Mouse (Mus musculus) right cerebral cortex, postnatal 25 days (tissue): ENCODE measurements around the gene Trpm4.
A peak's percentile ranks its signal among the peaks of the same experiment; 100 is the strongest.

Experiments
- DNase-seq: peaks from one replicate; pipeline ENCODE4 v3.0.0; 2022

The Trpm4 gene

DNA sequence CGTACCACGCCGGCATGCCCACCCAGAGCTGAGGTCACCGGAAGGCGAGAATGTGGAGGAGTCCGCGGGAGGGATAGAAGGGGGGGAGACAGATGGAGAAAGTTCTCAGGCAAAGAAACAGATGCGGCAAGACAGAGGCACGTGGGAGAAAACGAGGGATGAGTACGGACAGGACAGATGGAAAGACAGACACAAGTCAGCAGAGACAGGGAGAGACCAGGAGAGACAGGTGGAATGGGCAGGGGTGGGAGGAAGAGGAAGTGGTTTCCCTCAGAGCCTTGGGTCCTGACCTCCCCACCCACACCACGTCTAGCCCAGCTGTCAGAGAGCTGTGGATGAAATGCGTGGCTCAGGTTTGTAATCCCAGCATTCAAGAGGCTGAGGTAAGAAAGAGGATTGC lies 13.3 kb upstream of the Trpm4 start:
- peak; percentile 25 for DNase-seq

DNA sequence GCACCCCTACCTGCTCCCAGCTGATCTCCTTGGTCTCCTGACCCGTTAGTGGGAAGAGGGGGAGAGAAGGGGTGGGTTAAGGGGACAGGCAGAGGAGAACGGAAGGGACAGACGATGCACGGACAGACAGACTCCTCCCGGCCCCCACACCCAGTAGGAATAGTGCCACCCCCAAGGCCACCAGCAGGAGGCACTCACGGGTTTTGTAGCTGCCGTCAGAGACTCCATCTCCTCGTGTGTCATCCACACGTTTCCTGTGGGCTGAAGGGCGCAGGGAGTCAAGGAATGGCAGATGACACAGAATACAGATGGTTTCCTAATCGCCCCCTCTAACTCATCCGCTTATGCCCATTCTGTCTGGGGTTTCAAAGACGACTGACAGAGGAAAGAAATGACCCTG lies 10.0 kb upstream of the Trpm4 start:
- DNase-seq: no peak

DNA sequence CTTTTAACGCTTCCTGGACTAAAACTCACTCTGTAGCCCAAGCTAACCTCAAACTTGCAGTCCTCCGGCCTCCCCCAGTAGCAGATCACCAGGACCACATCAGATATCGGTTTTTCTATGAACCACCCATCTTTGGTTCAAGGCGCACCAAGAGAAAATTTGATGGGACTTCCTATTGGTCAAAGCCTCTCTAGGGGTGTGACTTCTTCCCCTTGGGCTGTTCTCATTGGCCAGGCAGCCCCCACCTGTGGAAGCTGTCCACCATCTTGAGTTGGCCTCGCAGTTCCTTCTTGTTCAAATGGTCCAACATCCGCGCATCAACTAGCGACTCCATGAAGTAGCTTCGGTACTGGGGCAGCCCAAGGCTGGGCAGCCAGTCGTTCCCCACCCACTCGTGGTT lies 8.5 kb upstream of the Trpm4 start:
- DNase-seq: no peak

DNA sequence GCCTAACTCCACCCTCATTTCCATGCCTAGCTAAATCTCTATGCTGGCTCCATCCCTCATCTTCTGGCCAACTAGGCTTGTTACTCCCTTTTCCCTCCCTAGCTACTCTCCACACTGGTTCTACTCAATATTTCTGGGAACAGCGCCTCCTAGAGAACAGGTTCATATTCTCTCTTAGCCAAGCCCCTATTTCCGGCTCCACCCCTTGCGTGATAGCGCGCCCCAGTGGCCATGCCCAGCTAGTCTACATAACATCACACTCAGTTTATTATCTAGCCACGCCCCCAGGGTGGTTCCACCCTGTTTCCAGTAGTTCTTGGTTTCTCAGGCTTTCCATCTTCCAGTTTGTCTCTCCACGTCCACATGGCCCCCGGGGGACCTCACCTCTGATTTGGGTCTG lies 7.7 kb upstream of the Trpm4 start:
- peak; percentile 72 for DNase-seq

DNA sequence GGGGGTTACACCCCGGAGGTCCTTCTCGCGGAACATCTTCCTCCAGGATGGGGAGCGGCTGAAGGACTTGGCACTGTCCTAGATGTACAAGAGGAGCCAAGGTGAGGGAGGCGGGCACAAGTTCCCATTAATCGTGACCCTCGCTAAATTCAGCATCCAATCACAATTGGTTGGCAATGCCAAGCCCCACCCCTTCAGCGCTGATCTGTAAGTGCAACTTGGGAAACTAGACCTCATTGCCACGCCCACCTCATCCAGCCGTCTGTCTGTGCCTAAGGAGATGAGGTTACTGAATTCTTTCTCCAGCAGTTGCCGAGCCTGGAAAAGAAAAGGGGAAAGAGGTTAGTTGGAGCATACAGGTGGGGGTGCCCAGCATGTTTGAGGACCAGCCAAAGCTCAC lies 7.1 kb upstream of the Trpm4 start:
- no peak for DNase-seq

DNA sequence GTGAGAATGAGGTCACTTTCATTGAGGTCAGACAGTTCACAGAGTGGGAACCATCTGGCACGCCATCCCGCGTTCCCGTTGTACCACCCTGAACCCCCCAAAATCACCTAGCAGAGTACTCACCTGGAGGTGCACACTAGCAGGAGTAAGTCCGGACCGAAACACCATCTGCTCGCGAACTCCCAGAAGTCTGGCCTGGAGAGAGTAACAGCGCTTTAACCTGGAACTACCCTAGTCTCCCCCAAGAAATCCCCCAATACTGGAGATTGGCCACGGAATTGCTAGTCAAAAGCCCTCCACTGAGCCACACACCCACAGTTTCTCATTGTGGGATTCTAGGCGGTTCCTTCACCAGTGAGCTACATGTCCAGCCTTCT lies 6.5 kb upstream of the Trpm4 start:
- no peak for DNase-seq

DNA sequence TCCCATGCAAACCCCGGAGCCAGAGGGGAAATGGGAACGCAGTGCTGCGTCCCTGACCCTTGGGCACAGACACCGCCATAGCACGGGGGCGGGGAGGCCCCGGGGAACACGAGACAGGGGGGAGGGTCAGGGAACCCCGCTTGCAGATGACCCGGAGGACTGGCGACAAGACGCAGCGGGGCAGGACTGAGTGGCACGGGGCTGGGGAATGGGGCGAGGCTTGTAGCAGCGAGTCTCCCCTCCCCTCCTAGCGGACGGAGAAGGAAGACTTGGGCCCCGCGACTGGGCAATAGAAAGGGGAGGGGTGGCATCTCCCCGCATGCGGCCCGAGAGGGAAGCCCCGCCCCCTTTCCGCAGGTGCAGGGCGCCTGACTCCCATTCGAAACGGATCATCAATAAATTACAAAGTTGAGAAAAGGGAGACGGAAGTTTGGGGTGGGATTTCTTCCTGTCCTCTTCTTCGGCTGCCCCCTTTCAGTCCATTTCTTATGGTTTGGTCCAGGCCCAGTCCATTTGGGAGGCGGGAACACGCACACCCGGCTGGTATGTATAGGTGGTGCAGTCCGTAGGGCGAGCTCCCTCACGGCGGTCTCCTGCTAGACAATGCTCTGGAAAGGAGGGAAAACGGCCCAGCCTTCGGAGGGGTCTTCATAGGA lies 6.0 kb upstream of the Trpm4 start:
- peak; percentile 51 for DNase-seq

DNA sequence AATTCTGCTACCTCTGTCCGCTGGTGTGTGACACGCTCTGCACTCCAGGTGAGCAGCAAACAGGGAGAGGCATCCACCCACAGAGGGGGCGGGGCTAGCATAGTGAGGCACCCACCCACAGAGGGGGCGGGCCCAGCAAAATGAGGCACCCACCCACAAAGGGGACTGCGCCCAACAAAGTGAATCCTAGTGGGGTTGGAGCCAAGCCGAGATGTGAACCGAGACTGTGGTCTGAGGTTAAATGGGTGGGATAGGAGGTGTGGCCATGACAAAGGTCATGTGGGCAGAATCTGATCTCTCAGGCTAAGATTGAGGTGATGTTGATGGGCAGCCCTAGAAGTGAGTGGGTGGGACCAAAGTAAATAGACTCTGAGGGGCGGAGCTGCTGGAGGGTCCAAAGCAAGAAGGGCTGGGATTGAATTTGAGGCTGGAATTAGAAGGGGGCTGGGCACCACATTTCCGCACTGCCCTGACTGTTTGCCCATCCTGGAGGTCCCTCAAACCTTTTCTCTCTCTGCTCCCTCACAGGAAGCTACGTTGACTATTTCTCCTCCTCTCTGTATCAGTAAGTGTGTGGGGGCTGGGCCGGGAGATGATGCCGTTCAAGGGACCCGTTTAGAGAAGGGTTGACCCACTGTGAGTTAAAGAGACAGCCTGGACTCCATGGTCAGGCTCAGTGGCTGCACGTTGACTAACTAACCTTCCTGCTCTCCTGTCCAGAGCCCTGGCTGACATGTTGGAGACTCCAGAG lies 4.8 kb upstream of the Trpm4 start:
- peak; percentile 14 for DNase-seq

DNA sequence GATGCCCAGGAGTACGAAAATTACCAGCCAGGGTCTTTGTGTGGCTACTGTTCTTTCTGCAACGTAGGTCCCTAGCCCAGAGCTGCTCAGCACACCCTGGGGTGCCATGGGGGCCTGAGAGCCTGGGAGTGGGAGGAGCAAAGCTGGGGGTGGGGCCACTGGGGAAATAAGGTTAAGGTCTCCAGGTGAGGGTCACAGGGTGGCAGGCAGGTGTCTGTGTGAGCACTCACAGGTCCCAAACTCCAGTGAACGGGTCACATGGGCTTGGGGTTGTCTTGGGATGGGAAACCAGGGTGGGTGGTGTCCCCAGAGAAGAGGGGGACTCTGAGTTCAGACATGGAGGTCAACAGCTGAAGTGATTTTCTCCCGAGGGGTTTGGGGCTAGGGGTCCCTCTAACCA lies 3.9 kb upstream of the Trpm4 start:
- no peak for DNase-seq

DNA sequence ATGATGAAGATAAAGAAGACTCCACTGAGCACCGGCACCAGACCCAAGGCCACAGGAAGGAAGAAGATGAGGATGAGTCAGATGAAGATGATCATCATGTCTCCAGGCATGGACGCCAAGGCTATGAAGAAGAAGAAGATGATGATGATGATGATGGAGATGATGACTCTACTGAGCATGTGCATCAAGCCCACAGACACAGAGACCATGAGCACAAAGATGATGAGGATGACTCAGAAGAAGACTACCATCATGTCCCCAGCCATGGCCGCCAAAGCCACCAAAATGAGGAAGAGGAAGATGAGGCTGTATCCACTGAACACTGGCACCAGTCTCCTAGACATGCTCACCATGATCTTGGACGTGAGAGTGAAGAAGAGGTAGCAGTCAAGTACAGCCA lies 2.7 kb upstream of the Trpm4 start:
- DNase-seq: no peak

DNA sequence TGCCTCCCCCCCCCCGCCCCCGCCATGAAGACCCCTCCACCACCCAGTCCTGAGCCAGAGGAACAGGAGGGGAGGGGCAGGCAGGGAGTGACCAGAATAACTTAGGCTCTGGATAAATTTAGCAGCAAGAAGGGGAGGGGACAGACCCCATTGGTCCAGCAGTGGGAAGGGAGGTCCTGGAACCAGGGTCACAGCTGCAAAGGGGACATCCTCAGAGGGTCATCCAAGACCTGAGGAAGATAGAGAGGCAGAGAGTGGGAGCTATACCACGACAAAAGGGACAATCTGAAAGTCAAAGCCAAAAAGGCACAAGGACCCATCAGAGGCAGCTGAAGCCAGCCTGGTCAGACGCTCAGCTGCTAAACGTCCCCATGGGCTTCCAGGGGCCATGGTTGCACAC lies 1.5 kb upstream of the Trpm4 start, which contains the start of gene Hrc:
TSS of gene Hrc (plus strand) at position 235 of the 400 bp plus-strand sequence.
- no peak for DNase-seq

DNA sequence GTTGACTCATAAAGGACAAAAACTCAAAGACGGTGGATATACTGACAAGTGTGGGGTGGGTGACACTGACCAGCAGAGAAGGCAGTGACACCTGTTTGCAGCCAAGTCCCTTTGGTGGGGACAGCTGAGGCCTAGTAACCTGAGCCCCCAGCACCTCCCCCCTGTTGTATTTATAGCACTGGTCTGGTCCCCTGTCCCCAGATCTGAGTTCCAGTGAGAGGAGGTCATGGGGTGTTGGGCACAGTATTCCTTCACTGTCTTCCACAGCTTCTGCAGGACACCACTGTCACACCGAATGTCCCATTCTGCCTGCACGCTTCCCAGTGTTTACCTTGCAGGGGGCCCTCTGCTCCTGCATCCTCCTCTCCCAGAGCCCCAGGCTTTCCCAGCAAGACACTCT lies 1.0 kb upstream of the Trpm4 start:
- DNase-seq: no peak

DNA sequence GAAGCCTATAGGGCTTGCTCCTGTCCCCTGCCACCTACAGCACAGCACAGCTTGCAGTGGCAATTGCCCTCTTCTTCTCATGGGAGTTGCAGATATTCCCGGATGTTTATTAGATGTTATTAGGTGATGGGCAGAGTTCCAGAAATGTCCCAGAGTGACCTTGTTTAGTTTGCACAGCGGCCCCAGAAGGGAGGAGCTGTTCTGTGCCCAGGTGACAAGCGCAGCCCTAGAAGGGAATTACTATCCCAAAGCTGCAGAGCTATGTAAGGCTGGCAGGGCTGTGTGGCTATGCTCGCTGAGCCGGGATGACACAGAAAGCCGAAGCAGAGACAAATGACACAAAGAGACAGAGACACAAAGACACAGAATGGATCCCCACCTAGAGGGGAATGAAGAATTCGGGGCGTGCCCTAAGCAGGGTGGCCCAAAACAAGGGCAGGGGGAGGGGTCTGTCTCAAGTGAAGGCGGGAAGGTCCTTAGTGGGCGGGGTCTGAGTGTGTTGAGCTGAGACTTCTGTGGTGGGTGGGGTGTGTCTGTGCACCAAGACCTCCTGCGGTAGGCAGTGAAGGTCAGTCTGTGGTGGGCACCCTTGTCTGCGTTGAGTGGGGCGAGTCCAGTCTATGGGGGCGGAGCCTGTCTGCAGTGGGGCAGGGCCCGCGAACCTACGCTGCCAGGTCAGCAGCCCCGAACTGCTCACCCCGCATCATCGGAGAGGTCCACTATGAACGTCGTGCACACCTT lies 725 bp downstream of the Trpm4 start:
- peak; percentile 28 for DNase-seq

DNA sequence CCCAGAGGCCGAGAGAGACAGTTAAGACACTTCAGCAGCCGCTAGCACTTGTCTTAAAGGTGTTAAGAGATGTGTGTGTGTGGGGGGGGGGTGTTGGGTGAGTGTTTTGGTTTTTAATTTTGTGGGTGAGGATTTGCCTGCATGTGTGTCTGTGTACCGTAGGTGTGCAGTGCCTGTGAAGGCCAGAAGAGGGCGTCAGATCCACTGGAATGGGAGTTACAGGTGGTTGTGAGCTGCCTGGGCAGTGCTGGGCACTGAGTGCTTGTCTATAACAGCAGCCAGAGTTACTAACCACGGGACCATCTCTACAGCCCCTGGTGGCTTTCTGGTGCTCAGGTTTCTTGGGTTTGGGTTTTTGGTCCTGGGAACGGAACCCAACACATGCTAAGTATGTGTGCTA lies 2.1 kb downstream of the Trpm4 start:
- no peak for DNase-seq

DNA sequence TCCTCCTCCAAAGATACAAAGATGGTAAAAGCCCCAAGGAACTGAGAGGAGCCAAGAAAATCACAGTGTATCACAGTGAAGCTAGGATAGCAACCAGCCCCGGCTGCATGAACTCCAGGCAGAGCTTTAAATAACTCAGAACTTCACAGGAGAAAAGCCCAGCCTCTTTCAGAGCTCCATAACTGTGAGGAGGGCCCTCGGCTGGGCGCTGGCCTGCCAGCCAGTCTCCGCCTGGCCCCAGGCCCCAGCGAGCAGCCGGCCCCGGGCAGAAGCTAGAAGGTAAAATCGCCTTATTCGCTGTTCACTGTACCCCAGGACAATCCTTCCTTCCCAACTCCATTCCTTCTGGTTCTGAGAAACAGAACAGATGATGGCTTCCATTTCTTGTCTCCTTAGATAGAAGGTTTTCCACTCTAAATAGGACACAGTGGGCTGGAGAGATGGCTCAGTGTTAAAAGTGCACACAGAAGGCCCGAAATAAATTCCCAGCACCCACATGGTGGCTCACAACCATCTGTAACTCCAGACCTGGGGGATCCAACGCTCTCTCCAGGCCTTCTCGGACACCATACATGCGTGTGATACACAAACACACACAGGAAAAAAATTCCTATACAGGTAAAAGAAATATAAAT lies 4.6 kb downstream of the Trpm4 start:
- DNase-seq: peak; percentile 20

DNA sequence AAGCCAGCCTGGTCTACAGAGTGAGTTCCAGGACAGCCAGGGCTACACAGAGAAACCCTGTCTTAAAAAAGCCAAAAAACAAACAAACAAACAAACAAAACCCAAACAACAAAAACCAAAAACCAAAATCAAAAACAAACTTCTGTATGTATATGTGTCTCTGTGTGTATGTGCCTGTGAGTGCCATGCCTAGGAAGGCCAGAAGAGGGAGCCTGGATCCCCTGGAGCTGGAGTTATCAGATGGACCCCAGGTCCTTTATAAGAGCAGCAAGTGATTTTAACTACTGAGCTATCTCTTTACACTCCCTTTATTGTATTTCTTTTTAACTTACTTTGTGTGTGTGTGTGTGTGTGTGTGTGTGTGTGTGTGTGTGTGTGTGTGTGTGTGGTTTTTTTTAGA lies 7.8 kb downstream of the Trpm4 start:
- no peak for DNase-seq

DNA sequence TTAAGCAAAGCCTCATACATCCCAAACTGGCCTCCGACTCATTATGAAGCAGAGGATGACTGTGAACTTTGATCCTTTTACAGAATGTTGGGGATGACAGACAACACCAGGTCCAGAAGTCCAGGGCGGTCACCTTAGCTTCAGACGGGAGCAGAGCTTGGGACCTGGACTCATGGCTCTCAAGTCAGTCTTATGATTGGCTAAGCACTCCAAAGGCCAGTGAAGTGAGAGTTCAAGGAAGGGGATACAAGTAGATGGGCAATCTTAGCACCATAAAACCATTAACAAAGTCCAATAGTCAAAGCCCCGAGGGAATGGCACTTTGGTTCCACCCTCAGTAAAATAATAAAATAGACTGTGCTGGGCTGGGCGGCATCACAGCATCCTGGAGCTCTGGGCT lies 10.5 kb downstream of the Trpm4 start:
- DNase-seq: no peak

DNA sequence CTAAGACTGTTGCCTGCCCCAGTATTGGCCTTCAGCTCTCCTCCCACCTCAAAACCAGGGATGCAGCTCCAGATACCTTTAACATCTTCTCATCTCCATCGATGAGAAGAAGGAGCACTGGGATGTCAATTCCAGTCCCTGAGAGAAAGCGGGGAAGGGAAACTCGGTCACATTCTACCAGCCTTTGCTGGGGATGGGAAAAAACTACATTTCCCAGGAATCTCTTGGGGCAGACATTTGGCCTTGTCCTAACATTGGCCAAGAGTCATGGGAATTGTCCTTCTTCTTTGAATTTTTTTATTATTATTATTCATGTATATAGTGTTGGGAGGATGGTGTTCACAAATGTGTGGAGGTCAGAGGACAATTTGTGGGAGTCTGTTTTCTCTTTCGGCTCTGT lies 11.3 kb downstream of the Trpm4 start:
- DNase-seq: no peak

DNA sequence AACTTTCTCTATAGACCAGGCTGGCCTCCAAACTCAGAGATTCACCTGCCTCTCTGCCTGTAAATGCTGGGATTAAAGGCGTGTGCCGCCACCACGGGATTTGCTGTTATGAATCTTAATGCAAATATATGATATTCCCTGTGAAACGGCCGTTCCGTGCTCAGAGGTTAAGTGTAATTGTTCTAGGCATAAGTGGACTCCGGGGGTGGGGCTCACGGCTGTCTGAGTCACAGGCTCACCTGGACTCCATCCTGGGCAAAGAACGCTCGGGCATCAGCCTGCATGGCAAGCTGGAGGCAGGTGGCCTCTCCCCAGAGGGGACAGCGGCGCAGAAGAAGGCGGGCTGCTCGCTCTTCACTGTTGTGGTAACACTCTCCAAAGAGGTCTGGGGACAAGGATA lies 17.0 kb downstream of the Trpm4 start:
- no peak for DNase-seq

DNA sequence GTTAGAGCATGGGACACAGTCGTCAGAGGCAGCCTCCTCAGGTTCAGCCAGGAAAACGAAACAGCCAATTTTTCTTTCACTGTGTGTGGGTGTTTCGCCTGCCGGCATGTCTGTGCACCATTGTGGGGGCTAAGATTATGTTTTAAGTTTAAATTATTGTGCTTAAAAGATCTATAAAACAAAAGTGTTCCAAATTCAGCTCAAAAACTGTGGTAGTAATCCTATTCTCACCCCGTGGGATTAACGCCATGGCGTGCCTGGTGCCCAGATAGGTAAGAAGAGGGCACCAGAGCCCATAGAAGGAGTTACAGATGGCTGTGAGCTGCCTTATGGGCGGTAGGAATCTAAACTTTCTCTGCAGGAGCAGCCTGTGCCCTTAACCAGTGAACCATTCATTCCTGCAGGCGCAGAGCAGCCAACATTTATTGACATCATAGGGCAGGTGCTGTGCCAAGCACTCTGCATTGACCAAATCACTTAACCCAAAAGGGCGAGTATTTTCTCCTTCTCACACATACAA lies 18.3 kb downstream of the Trpm4 start:
- peak; percentile 62 for DNase-seq

DNA sequence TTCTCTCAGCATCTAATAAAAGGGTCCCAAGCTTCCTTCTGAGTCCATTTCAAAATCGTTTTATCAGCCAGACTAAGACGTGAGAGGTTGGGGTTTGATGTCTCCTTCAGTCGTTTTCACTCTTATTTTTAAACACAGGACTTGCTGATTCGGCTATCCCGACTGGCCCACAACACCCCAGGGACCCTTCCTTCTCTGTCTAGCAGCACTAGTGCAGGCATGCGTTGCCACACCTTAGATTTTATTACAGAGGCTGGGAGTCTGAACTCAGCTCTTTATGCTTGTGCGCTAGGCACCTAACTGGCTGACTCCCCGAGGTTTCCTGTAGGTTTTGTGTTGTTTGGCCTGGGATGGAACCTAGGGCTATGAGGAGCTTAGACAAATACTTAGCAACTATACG lies 20.1 kb downstream of the Trpm4 start:
- DNase-seq: no peak

DNA sequence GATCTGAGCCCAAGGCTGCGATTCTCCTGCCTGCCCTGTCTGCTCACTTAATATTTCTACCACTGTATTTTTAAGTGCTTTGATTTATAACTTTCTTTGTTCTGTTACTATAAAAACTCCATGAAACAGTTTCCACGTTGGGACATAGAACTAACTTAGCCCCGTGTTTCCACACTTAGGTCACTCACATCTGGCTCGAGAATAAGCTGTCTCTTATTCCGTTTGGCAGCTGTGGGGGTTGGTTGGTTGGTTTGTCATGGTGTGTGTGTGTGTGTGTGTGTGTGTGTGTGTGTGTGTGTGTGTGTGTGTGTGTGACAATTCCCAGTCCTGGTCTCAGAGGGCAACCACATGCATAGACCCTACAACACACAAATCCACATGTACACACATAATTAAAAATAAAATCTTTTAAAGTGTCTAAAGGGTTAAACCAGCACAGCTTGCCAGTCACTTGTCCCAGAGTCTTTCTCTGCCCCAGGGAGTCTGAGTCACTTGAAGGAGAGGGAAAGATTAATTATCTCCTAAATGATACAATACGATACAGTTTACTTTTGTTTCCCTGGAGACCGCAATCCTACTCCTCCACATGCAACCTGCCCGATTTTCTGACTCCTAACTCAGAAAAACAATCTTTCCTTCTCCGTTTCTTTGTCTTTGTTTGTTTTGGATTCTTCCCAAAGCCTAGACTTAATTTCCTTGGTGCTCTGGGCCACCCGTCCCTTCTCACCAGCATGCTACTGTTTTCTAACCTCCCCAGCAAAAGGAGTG lies 20.7 kb downstream of the Trpm4 start:
- no peak for DNase-seq

DNA sequence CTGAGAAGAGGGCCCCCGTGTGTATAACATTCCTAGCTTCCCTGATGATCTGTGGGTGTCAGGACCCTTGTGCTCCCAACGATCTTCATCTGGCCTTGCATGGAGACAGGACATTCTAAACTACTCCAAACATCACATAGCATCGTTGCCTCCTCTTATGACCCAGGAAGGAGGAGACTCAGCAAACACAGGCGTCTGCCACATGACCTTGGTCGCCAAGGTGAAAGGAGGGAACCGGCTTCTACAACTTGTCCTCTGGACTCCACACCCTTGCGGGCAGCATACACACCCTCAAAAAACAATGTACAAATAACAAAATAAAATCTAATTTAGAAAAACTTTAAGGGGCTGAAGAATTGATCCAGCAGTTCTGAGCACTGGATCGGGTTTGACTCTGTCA lies 21.6 kb downstream of the Trpm4 start:
- no peak for DNase-seq
